Mouse (Mus musculus): Measurements from ENCODE around the gene B4galnt3.

- TF ChIP-seq CTCF (IDR thresholded peaks at IDR 0.05; ENCODE audit: low read depth, low read length) (no peak), EP300 (IDR thresholded peaks at IDR 0.05; ENCODE audit: insufficient read depth, low read depth, low read length) (no peak)
Measured at GRCm38 (mm10) chr6:120309338-120309737, 15.0 kb upstream of the B4galnt3 start.

Data from ES-Bruce4 (cell line).